1 mouse cellular context compared by ENCODE assay signal in the genomic region with DNA sequence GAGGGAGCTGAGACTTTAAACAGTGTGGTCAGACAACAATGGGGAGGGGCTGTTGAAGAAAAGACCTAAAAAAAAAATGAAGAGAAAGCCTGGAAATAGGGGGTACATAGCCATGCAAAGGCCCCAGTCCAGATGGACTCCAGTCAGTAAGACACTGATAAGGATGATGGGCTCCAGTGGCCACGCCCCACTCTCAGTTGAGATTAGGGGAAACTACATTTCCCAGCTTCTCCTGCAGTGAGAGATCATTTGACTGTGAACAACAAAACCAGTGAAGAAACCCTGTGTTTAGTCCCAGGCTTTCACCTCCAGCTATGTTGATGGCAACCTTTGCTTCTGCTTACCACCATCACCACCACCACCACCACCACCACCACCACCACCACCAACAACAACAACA.
TF ChIP-seq lines count a peak whose summit lies in the region.

No protein-coding gene starts in this region.

TF ChIP-seq in MEL, 35 proteins besides CTCF, POLR2A, EP300 and RAD21:
- TF ChIP-seq KAT2A (conservative IDR thresholded peaks at IDR 0.05; ENCODE audit: low read depth, low read length) (peak; percentile 44; the same call in 1 of the 2 replicates), TCF12 (IDR thresholded peaks at IDR 0.05; ENCODE audit: low read depth, low read length) (0 out of 2 replicates have a peak, but pooled peaks have one; percentile 0), USF1 (IDR thresholded peaks at IDR 0.05; ENCODE audit: low read depth, low read length) (0 out of 2 replicates have a peak, but pooled peaks have one; percentile 22), SMC3 (IDR thresholded peaks at IDR 0.05; ENCODE audit: low read depth, low read length) (no peak), HCFC1 (IDR thresholded peaks at IDR 0.05; ENCODE audit: low read depth, low read length) (peak; percentile 91), ELF1 (IDR thresholded peaks at IDR 0.05; ENCODE audit: low read depth, low read length) (no peak), GATA1 (IDR thresholded peaks at IDR 0.05; ENCODE audit: low read depth, low read length) (peak; percentile 68), CHD1 (IDR thresholded peaks at IDR 0.05; ENCODE audit: low read depth, low read length) (no peak)
TF ChIP-seq in MEL: peak in this region for 5.
